Mouse (Mus musculus) CH12.LX (cell line): ENCODE results near the gene Ip6k1.

ENCODE experiments used
- CHD1 ChIP-seq: IDR thresholded peaks from 2 replicates; pipeline ENCODE4 v1.6.1; 2012; ENCODE audit warnings: low read depth, low read length, improper control_type of control experiment, inconsistent platforms
- CTCF ChIP-seq, 2 experiments: IDR thresholded peaks in 1 of 2; conservative IDR thresholded peaks in 1 of 2; 2 replicates each; pipeline ENCODE4 v1.5.1; 2011 to 2012; ENCODE audit warnings: low read depth in 2 of 2, low read length in 2 of 2, improper control_type of control experiment in 1 of 2, inconsistent platforms in 1 of 2, mild to moderate bottlenecking in 1 of 2, moderate library complexity in 1 of 2
- EP300 ChIP-seq: IDR thresholded peaks from 2 replicates; pipeline ENCODE4 v1.6.1; 2011; ENCODE audit warnings: low read length, improper control_type of control experiment
- ETS1 ChIP-seq: conservative IDR thresholded peaks from 2 replicates; pipeline ENCODE4 v1.6.1; 2012; ENCODE audit warnings: low read depth, mild to moderate bottlenecking, inconsistent platforms, low read length, improper control_type of control experiment, moderate library complexity
- MAX ChIP-seq: IDR thresholded peaks from 2 replicates; pipeline ENCODE4 v1.6.1; 2011; ENCODE audit warnings: low read length, improper control_type of control experiment
- MAZ ChIP-seq: IDR thresholded peaks from 2 replicates; pipeline ENCODE4 v1.6.1; 2012; ENCODE audit warnings: low read depth, mild to moderate bottlenecking, inconsistent platforms, low read length, improper control_type of control experiment, moderate library complexity
- MYC ChIP-seq: IDR thresholded peaks from 2 replicates; pipeline ENCODE4 v1.6.1; 2011; ENCODE audit warnings: low read depth, mild to moderate bottlenecking, improper control_type of control experiment, low read length
- NELFE ChIP-seq: IDR thresholded peaks from 2 replicates; pipeline ENCODE4 v1.6.1; 2011; ENCODE audit warnings: low read depth, low read length, improper control_type of control experiment
- POLR2A ChIP-seq: IDR thresholded peaks from 2 replicates; pipeline ENCODE4 v1.6.1; 2011; ENCODE audit warnings: low read depth, mild to moderate bottlenecking, improper control_type of control experiment, low read length
- UBTF ChIP-seq: IDR thresholded peaks from 2 replicates; pipeline ENCODE4 v1.6.1; 2012; ENCODE audit warnings: low read depth, mild to moderate bottlenecking, inconsistent platforms, low read length, improper control_type of control experiment, moderate library complexity
- USF1 ChIP-seq: IDR thresholded peaks from 2 replicates; pipeline ENCODE4 v1.6.1; 2014; ENCODE audit warnings: low read depth, mild to moderate bottlenecking, inconsistent platforms, low read length, improper control_type of control experiment

DNA sequence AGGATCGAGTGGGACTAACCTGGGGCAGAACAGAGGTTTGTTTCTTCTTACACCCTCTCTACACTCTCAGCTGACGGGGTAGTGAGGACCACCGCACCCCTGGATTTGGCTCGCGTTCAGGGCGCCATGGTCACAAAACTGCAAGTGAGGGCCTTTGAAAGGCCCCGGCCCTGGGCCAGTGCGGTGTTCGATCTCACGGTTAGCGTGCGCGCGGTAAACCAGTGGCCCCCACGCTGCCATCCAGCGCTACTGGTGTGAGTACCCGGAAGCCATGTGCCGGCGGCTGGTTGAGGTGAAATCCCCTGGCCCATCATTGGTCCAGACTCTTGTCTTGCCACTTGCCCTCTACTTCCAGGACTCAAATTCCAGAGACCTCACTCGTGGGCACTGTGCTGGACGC is 6.8 kb upstream of the Ip6k1 start:
- TF ChIP-seq CTCF (conservative IDR thresholded peaks at IDR 0.05 in 1 of 2, IDR thresholded peaks at IDR 0.05 in 1 of 2; ENCODE audit: low read depth in 2 of 2, low read length in 2 of 2) (no peak), POLR2A (no peak), MYC (no peak), UBTF (no peak), NELFE (no peak), USF1 (no peak), CHD1 (no peak), EP300 (no peak), MAX (no peak), ETS1 (no peak), MAZ (no peak)
